Mouse (Mus musculus): ENCODE data around the gene Fbxo44. TPM values are rescaled to one million over a fixed set of nuclear protein-coding genes. Genes with fewer than 3 reads are reported as not detected.

The Fbxo44 gene
- polyA plus RNA-seq, 1 experiment from 2014 or later: 0.63 TPM

Small RNA genes within 50 kb of the gene (microRNA-seq; reads per million reads assigned to microRNA genes)
- gene Mir7022: not detected

Other genes with a start within 250 kb of the Fbxo44 start
- gene Plod1, start 223.7 kb downstream of the Fbxo44 start, polyA plus RNA-seq (2015; fragmentation: Nextera tagmentation; extraction: Ambion mirVana): 28.8 and 30.7 TPM in 2 replicates
- gene 2510039O18Rik, start 219.6 kb downstream of the Fbxo44 start, polyA plus RNA-seq (2015; fragmentation: Nextera tagmentation; extraction: Ambion mirVana): 4.0 and 5.8 TPM in 2 replicates
- gene Nppb, start 174.7 kb downstream of the Fbxo44 start, polyA plus RNA-seq (2015; fragmentation: Nextera tagmentation; extraction: Ambion mirVana): not detected in 2 replicates
- not detected in 2 replicates for gene Nppa, start 159.8 kb downstream of the Fbxo44 start, polyA plus RNA-seq (2015; fragmentation: Nextera tagmentation; extraction: Ambion mirVana)
- gene Clcn6, start 121.7 kb downstream of the Fbxo44 start, polyA plus RNA-seq (2015; fragmentation: Nextera tagmentation; extraction: Ambion mirVana): 1.4 and 1.8 TPM in 2 replicates
- 10.9 and 11.9 TPM in 2 replicates for gene Mthfr, start 121.4 kb downstream of the Fbxo44 start, polyA plus RNA-seq (2015; fragmentation: Nextera tagmentation; extraction: Ambion mirVana)
- gene Agtrap, start 72.5 kb downstream of the Fbxo44 start, polyA plus RNA-seq (2015; fragmentation: Nextera tagmentation; extraction: Ambion mirVana): 9.2 and 9.4 TPM in 2 replicates
- gene Mad2l2, start 30.1 kb downstream of the Fbxo44 start, polyA plus RNA-seq (2015; fragmentation: Nextera tagmentation; extraction: Ambion mirVana): 12.4 and 13.9 TPM in 2 replicates
- 0.04 TPM in 2 replicates for gene Draxin, start 29.8 kb downstream of the Fbxo44 start, polyA plus RNA-seq (2015; fragmentation: Nextera tagmentation; extraction: Ambion mirVana)
- gene Fbxo6, start 8.3 kb downstream of the Fbxo44 start, polyA plus RNA-seq (2015; fragmentation: Nextera tagmentation; extraction: Ambion mirVana): 10.6 and 11.4 TPM in 2 replicates
- gene Fbxo2, start 139 bp upstream of the Fbxo44 start, polyA plus RNA-seq (2015; fragmentation: Nextera tagmentation; extraction: Ambion mirVana): not detected in 2 replicates
- gene Disp3, start 127.5 kb upstream of the Fbxo44 start, polyA plus RNA-seq (2015; fragmentation: Nextera tagmentation; extraction: Ambion mirVana): 0.17 TPM in 1 of 2 replicates, not detected in the other